Mouse (Mus musculus): ENCODE data around the gene Plxnb3. TPM values are rescaled to one million over a fixed set of nuclear protein-coding genes. Genes with fewer than 3 reads are reported as not detected.
"Not testable (repeated sequence)": the region's sequence is repeated elsewhere in the genome, so short reads cannot be mapped to it uniquely, and the experiment has no call there.

The Plxnb3 gene
- polyA plus RNA-seq, 1 experiment: 3.1 TPM

GRCm38 (mm10) chrX:73738155-73738554 is 18.7 kb upstream of the Plxnb3 start:
- Histone ChIP-seq H3K9me3 (no peaks in the 10 kb centered on the region), H3K4me1 (no peaks in the 10 kb centered on the region), H3K27me3 (replicated peaks) (peaks cover 23% of the 10 kb centered on the region), H3K4me3 (replicated peaks) (no peak overlapping the region), H3K36me3 (replicated peaks; ENCODE audit: low read length) (peaks cover 37% of the 10 kb centered on the region)
- TF ChIP-seq FLI1 (IDR thresholded peaks at IDR 0.05; ENCODE audit: low read length) (no peak), GATA1 (IDR thresholded peaks at IDR 0.05; ENCODE audit: borderline replicate concordance, low read length) (no peak)

GRCm38 (mm10) chrX:73739151-73739550 is 17.7 kb upstream of the Plxnb3 start:
- H3K36me3 ChIP-seq (replicated peaks; ENCODE audit: low read length): peaks cover 30% of the 10 kb centered on the region
- H3K4me1 ChIP-seq: no peaks in the 10 kb centered on the region
- no peaks in the 10 kb centered on the region for H3K9me3 ChIP-seq
- no peak for TF ChIP-seq FLI1 (IDR thresholded peaks at IDR 0.05; ENCODE audit: low read length)
- TF ChIP-seq GATA1 (IDR thresholded peaks at IDR 0.05; ENCODE audit: borderline replicate concordance, low read length): no peak
- peaks cover 23% of the 10 kb centered on the region for H3K27me3 ChIP-seq (replicated peaks)
- H3K4me3 ChIP-seq (replicated peaks): no peak overlapping the region

- not testable (repeated sequence) for H3K9me3 ChIP-seq; H3K4me3 ChIP-seq (replicated peaks); H3K4me1 ChIP-seq
- peaks cover 23% of the 10 kb centered on the region for H3K36me3 ChIP-seq (replicated peaks; ENCODE audit: low read length)
- H3K27me3 ChIP-seq (replicated peaks): peaks cover 16% of the 10 kb centered on the region
These were observed 17.0 kb upstream of the Plxnb3 start for GRCm38 (mm10) chrX:73739841-73740240.

GRCm38 (mm10) chrX:73744774-73745481 is 12.0 kb upstream of the Plxnb3 start:
- H3K4me1 ChIP-seq: no peaks in the 10 kb centered on the region
- H3K36me3 ChIP-seq (replicated peaks; ENCODE audit: low read length): no peaks in the 10 kb centered on the region
- H3K4me3 ChIP-seq (replicated peaks): no peak overlapping the region
- H3K27me3 ChIP-seq (replicated peaks): no peaks in the 10 kb centered on the region
- H3K9me3 ChIP-seq: no peaks in the 10 kb centered on the region
- TF ChIP-seq FLI1 (IDR thresholded peaks at IDR 0.05; ENCODE audit: low read length): no peak
- no peak for TF ChIP-seq GATA1 (IDR thresholded peaks at IDR 0.05; ENCODE audit: borderline replicate concordance, low read length)

GRCm38 (mm10) chrX:73748977-73749376 is 7.9 kb upstream of the Plxnb3 start:
- TF ChIP-seq FLI1 (IDR thresholded peaks at IDR 0.05; ENCODE audit: low read length) (no peak), GATA1 (IDR thresholded peaks at IDR 0.05; ENCODE audit: borderline replicate concordance, low read length) (no peak)
- Histone ChIP-seq H3K4me1 (peaks cover 4% of the 10 kb centered on the region), H3K27me3 (replicated peaks) (peaks cover 1% of the 10 kb centered on the region), H3K9me3 (no peaks in the 10 kb centered on the region), H3K36me3 (replicated peaks; ENCODE audit: low read length) (no peaks in the 10 kb centered on the region), H3K4me3 (replicated peaks) (no peak overlapping the region)

- no peaks in the 10 kb centered on the region for H3K36me3 ChIP-seq (replicated peaks; ENCODE audit: low read length)
- H3K4me1 ChIP-seq: peaks cover 59% of the 10 kb centered on the region
- peaks cover 43% of the 10 kb centered on the region for H3K27me3 ChIP-seq (replicated peaks)
- TF ChIP-seq FLI1 (IDR thresholded peaks at IDR 0.05; ENCODE audit: low read length) (no peak), GATA1 (IDR thresholded peaks at IDR 0.05; ENCODE audit: borderline replicate concordance, low read length) (no peak)
- H3K4me3 ChIP-seq (replicated peaks): peak overlapping the region; percentile 31
- no peaks in the 10 kb centered on the region for H3K9me3 ChIP-seq
These were observed 1.9 kb downstream of the Plxnb3 start for GRCm38 (mm10) chrX:73758611-73759290.

- TF ChIP-seq FLI1 (IDR thresholded peaks at IDR 0.05; ENCODE audit: low read length) (no peak), GATA1 (IDR thresholded peaks at IDR 0.05; ENCODE audit: borderline replicate concordance, low read length) (no peak)
- H3K4me1 ChIP-seq: peaks cover 64% of the 10 kb centered on the region
- H3K36me3 ChIP-seq (replicated peaks; ENCODE audit: low read length): peaks cover 25% of the 10 kb centered on the region
- H3K27me3 ChIP-seq (replicated peaks): peaks cover 44% of the 10 kb centered on the region
- no peaks in the 10 kb centered on the region for H3K9me3 ChIP-seq
- H3K4me3 ChIP-seq (replicated peaks): peak overlapping the region; percentile 75
These were observed 8.4 kb downstream of the Plxnb3 start for GRCm38 (mm10) chrX:73765311-73765710.

GRCm38 (mm10) chrX:73767267-73767666 is 10.4 kb downstream of the Plxnb3 start:
- Histone ChIP-seq H3K9me3 (no peaks in the 10 kb centered on the region), H3K4me3 (replicated peaks) (no peak overlapping the region), H3K4me1 (peaks cover 61% of the 10 kb centered on the region), H3K36me3 (replicated peaks; ENCODE audit: low read length) (peaks cover 41% of the 10 kb centered on the region), H3K27me3 (replicated peaks) (peaks cover 40% of the 10 kb centered on the region)
- TF ChIP-seq FLI1 (IDR thresholded peaks at IDR 0.05; ENCODE audit: low read length) (no peak), GATA1 (IDR thresholded peaks at IDR 0.05; ENCODE audit: borderline replicate concordance, low read length) (no peak)

- Histone ChIP-seq H3K4me3 (replicated peaks) (no peak within 1 kb of the TSS), H3K9me3 (no peaks in the 10 kb centered on the region), H3K36me3 (replicated peaks; ENCODE audit: low read length) (peaks cover 73% of the 10 kb centered on the region), H3K27me3 (replicated peaks) (peaks cover 33% of the 10 kb centered on the region), H3K4me1 (peaks cover 19% of the 10 kb centered on the region)
- TF ChIP-seq GATA1 (IDR thresholded peaks at IDR 0.05; ENCODE audit: borderline replicate concordance, low read length) (no peak), FLI1 (IDR thresholded peaks at IDR 0.05; ENCODE audit: low read length) (no peak)
These were observed 17.4 kb downstream of the Plxnb3 start, which contains the start of gene Srpk3 for GRCm38 (mm10) chrX:73774168-73774760. Gene Srpk3 (plus strand): TSS chrX:73774405.
